22 mouse cellular contexts compared by ENCODE assay signal in genomic region chr7:98142648-98143047, GRCm38 (mm10). TPM values are rescaled to one million over a fixed set of nuclear protein-coding genes. Genes with fewer than 3 reads are reported as not detected.
DNase-seq lines count a peak whose midpoint lies in the region; ATAC-seq and TF ChIP-seq lines count a peak whose summit lies in the region.
"Had no signal": no experiment of that assay in that cellular context is flagged by ENCODE, and none has a peak within 500 bp of the region (broad histone marks: within the 10 kb centered on the region; RNA-seq: fewer than 3 reads in every experiment).

No protein-coding gene starts in this region.

- WGBS in heart, embryonic 10.5 days, result 79% methylated on average over 3 of the region's 3 CpGs
- 59% methylated on average over 3 of the region's 3 CpGs for WGBS in kidney, adult 2 months
- WGBS in kidney, postnatal 0 days, result 54% methylated on average over 3 of the region's 3 CpGs
- WGBS in neural tube, embryonic 15.5 days, result 75% methylated on average over 3 of the region's 3 CpGs

- intact Hi-C loops in heart, postnatal 25 days (cut with DNase I), result no loop called here

- no peaks in the 10 kb centered on the region for H3K27me3 ChIP-seq in heart, embryonic 10.5 days (ENCODE audit: insufficient read depth, poor library complexity, severe bottlenecking)
- no peaks in the 10 kb centered on the region for H3K27me3 ChIP-seq in kidney, adult 2 months (replicated peaks; ENCODE audit: control insufficient read depth, insufficient read depth, low read length)
- no peaks in the 10 kb centered on the region for H3K27me3 ChIP-seq in kidney, postnatal 0 days (ENCODE audit: insufficient read depth, low read length)
- H3K27me3 ChIP-seq in neural tube, embryonic 15.5 days (replicated peaks), result no peaks in the 10 kb centered on the region
- H3K27me3 ChIP-seq: embryonic facial prominence, embryonic 15.5 days; hindbrain, embryonic 15.5 days had no signal

- H3K9me3 ChIP-seq in heart, embryonic 10.5 days, result no peaks in the 10 kb centered on the region
- no peaks in the 10 kb centered on the region for H3K9me3 ChIP-seq in kidney, postnatal 0 days (replicated peaks; ENCODE audit: low read length)
- no peaks in the 10 kb centered on the region for H3K9me3 ChIP-seq in neural tube, embryonic 15.5 days (replicated peaks)
- H3K9me3 ChIP-seq: embryonic facial prominence, embryonic 15.5 days; heart, embryonic 12.5 days; hindbrain, embryonic 15.5 days had no signal

- 0 out of 2 replicates have a peak, but pooled peaks have one; percentile 31 for ATAC-seq in kidney, postnatal 0 days (replicated peaks; ENCODE audit: low FRiP score, low read depth)
- no peak for ATAC-seq in neural tube, embryonic 15.5 days (ENCODE audit: low FRiP score)

- TF ChIP-seq POLR2A in kidney, adult 2 months (IDR thresholded peaks at IDR 0.05; ENCODE audit: low read depth, low read length), result no peak

- no peaks in the 10 kb centered on the region for H3K36me3 ChIP-seq in heart, embryonic 10.5 days
- no peaks in the 10 kb centered on the region for H3K36me3 ChIP-seq in kidney, adult 2 months (ENCODE audit: control insufficient read depth, insufficient read depth, low read length)
- H3K36me3 ChIP-seq in kidney, postnatal 0 days (ENCODE audit: insufficient read depth, low read length), result no peaks in the 10 kb centered on the region
- peaks cover 6% of the 10 kb centered on the region; the same call in 1 of the 2 replicates for H3K36me3 ChIP-seq in neural tube, embryonic 15.5 days
- H3K36me3 ChIP-seq: embryonic facial prominence, embryonic 15.5 days; heart, embryonic 12.5 days; hindbrain, embryonic 15.5 days had no signal

- H3K4me2 ChIP-seq in kidney, postnatal 0 days (ENCODE audit: low read length), result no peak overlapping the region
- H3K4me2 ChIP-seq in neural tube, embryonic 15.5 days, result no peak overlapping the region
- H3K4me2 ChIP-seq: embryonic facial prominence, embryonic 15.5 days; heart, embryonic 12.5 days; hindbrain, embryonic 15.5 days had no signal

- H3K4me3 ChIP-seq in heart, embryonic 10.5 days, result no peak overlapping the region
- H3K4me3 ChIP-seq in kidney, adult 2 months (ENCODE audit: insufficient read depth, low read depth, low read length), result no peak overlapping the region
- no peak overlapping the region for H3K4me3 ChIP-seq in kidney, postnatal 0 days (replicated peaks; ENCODE audit: low read depth, low read length)
- no peak overlapping the region for H3K4me3 ChIP-seq in neural tube, embryonic 15.5 days (replicated peaks)
- H3K4me3 ChIP-seq: embryonic facial prominence, embryonic 15.5 days; erythroblast, embryonic 14.5 days; heart, adult 2 months; heart, embryonic 12.5 days; hindbrain, embryonic 15.5 days had no signal

- DNase-seq in heart, embryonic 10.5 days (ENCODE audit: low spot score), result no peak
- no peak for DNase-seq in heart, postnatal 25 days (ENCODE audit: low spot score)
- peak; percentile 48 for DNase-seq in kidney, adult 2 months
- DNase-seq in kidney, postnatal 10 days, result no peak
- no peak for DNase-seq in kidney, postnatal 0 days (ENCODE audit: low spot score)
- DNase-seq in kidney, adult 11 months, result no peak
- DNase-seq: adrenal gland, postnatal 10 days; cerebellum, adult 11 months; cerebellum, adult 8-10 months; cerebellum, postnatal 14 days; embryo, embryonic 11 days; gastrocnemius, postnatal 14 days; heart, adult 2 months; heart, postnatal 36 days had no signal

- no peak for TF ChIP-seq CTCF in kidney, adult 2 months (conservative IDR thresholded peaks at IDR 0.05; ENCODE audit: insufficient read depth, insufficient read length, low read depth, low read length)
- no peak for TF ChIP-seq CTCF in kidney, postnatal 0 days (IDR thresholded peaks at IDR 0.05; ENCODE audit: low read depth)

- H3K27ac ChIP-seq in heart, embryonic 10.5 days, result peak overlapping the region; percentile 4
- no peak overlapping the region for H3K27ac ChIP-seq in kidney, adult 2 months (ENCODE audit: insufficient read depth, low read depth, low read length)
- H3K27ac ChIP-seq in kidney, postnatal 0 days, result 0 out of 2 replicates have a peak overlapping the region, but pooled peaks have one; percentile 25
- peak overlapping the region; percentile 37; the same call in 1 of the 2 replicates for H3K27ac ChIP-seq in neural tube, embryonic 15.5 days (replicated peaks)
- H3K27ac ChIP-seq: embryonic facial prominence, embryonic 15.5 days; heart, adult 2 months had no signal

- no peak overlapping the region for H3K9ac ChIP-seq in kidney, postnatal 0 days (ENCODE audit: low read depth, low read length)
- H3K9ac ChIP-seq in neural tube, embryonic 15.5 days (replicated peaks), result no peak overlapping the region
- H3K9ac ChIP-seq: embryonic facial prominence, embryonic 15.5 days; heart, embryonic 12.5 days; hindbrain, embryonic 15.5 days had no signal

- peaks cover 81% of the 10 kb centered on the region for H3K4me1 ChIP-seq in heart, embryonic 10.5 days
- peaks cover 11% of the 10 kb centered on the region for H3K4me1 ChIP-seq in kidney, adult 2 months (ENCODE audit: control insufficient read depth, insufficient read depth, low read length)
- no peaks in the 10 kb centered on the region for H3K4me1 ChIP-seq in kidney, postnatal 0 days (replicated peaks; ENCODE audit: insufficient read depth, low read length)
- H3K4me1 ChIP-seq in neural tube, embryonic 15.5 days, result peaks cover 29% of the 10 kb centered on the region

RNA-seq across cellular contexts. Expression of gene Omp, which starts 2.7 kb away (rescaled TPM):
- polyA plus RNA-seq in heart, embryonic 10.5 days (2016; fragmentation: Nextera tagmentation; extraction: Ambion mirVana), result 0.33 TPM in 2 replicates
- under 1 TPM in 1 of 2 experiments, not detected in 1; 0.11 TPM for total RNA-seq in heart, postnatal 25 days (2021)
- 0.53 and 1.3 TPM in 2 replicates for polyA plus RNA-seq in kidney, adult 2 months (2012; rRNA removed)
- 0.38 and 0.50 TPM in 2 replicates for polyA plus RNA-seq in kidney, postnatal 0 days (2015; fragmentation: Nextera tagmentation; extraction: Ambion mirVana)
- polyA plus RNA-seq in neural tube, embryonic 15.5 days (2015; fragmentation: Nextera tagmentation; extraction: Ambion mirVana), result 0.81 and 0.91 TPM in 2 replicates
- polyA plus RNA-seq: forebrain, embryonic 11.5 days had no signal

RNA-seq across cellular contexts. Expression of gene Myo7a, which starts 23.3 kb away (rescaled TPM):
- polyA plus RNA-seq in heart, embryonic 10.5 days (2016; fragmentation: Nextera tagmentation; extraction: Ambion mirVana), result 16.4 and 17.3 TPM in 2 replicates
- total RNA-seq in heart, postnatal 25 days (2021), result 1 to 10 TPM; 4.2 to 5.4 TPM
- 24.6 and 29.8 TPM in 2 replicates for polyA plus RNA-seq in kidney, adult 2 months (2012; rRNA removed)
- polyA plus RNA-seq in kidney, postnatal 0 days (2015; fragmentation: Nextera tagmentation; extraction: Ambion mirVana), result 7.6 and 8.7 TPM in 2 replicates
- 14.4 and 16.0 TPM in 2 replicates for polyA plus RNA-seq in neural tube, embryonic 15.5 days (2015; fragmentation: Nextera tagmentation; extraction: Ambion mirVana)

RNA-seq across cellular contexts. Expression of gene Capn5, which starts 35.4 kb away (rescaled TPM):
- polyA plus RNA-seq in heart, embryonic 10.5 days (2016; fragmentation: Nextera tagmentation; extraction: Ambion mirVana), result 9.4 and 11.0 TPM in 2 replicates
- total RNA-seq in heart, postnatal 25 days (2021), result 1 to 10 TPM; 1.9 to 2.0 TPM
- polyA plus RNA-seq in kidney, adult 2 months (2012; rRNA removed), result 13.8 and 14.6 TPM in 2 replicates
- 12.9 and 13.0 TPM in 2 replicates for polyA plus RNA-seq in kidney, postnatal 0 days (2015; fragmentation: Nextera tagmentation; extraction: Ambion mirVana)
- 23.6 and 29.4 TPM in 2 replicates for polyA plus RNA-seq in neural tube, embryonic 15.5 days (2015; fragmentation: Nextera tagmentation; extraction: Ambion mirVana)

RNA-seq across cellular contexts. Expression of gene B3gnt6, which starts 56.6 kb away (rescaled TPM):
- polyA plus RNA-seq in heart, embryonic 10.5 days (2016; fragmentation: Nextera tagmentation; extraction: Ambion mirVana), result 0.06 TPM in 1 of 2 replicates, not detected in the other
- total RNA-seq in heart, postnatal 25 days (2021), result not detected
- 0.07 TPM in 1 of 2 replicates, not detected in the other for polyA plus RNA-seq in kidney, adult 2 months (2012; rRNA removed)
- 0.13 and 0.20 TPM in 2 replicates for polyA plus RNA-seq in kidney, postnatal 0 days (2015; fragmentation: Nextera tagmentation; extraction: Ambion mirVana)
- polyA plus RNA-seq in neural tube, embryonic 15.5 days (2015; fragmentation: Nextera tagmentation; extraction: Ambion mirVana), result 0.49 and 0.77 TPM in 2 replicates
- total RNA-seq: gastrocnemius, postnatal 14 days; heart, adult 2 months; heart, postnatal 36 days had no signal
- polyA plus RNA-seq: C2C12; embryonic facial prominence, embryonic 11.5 days; embryonic facial prominence, embryonic 15.5 days; erythroblast, embryonic 14.5 days; forebrain, embryonic 11.5 days; heart, embryonic 12.5 days had no signal
